Mouse (Mus musculus): ENCODE measurements at regions not wholly inside any gene's neighbourhood (a gene's known extent, or its start where the extent isn't known, plus 50 kb on each side); places are given as distances from the start of the nearest gene placed in this dataset.

- DNase-seq (ENCODE audit: low spot score), result no peak
Observed at GRCm38 (mm10) chr7:111134496-111134895, 51.7 kb upstream of the Eif4g2 start.
